Mouse (Mus musculus): ENCODE results near the gene Kcnn4. TPM values are rescaled to one million over a fixed set of nuclear protein-coding genes. Genes with fewer than 3 reads are reported as not detected.
"Not testable (repeated sequence)": the region's sequence is repeated elsewhere in the genome, so short reads cannot be mapped to it uniquely, and the experiment has no call there.

The Kcnn4 gene
- polyA plus RNA-seq, 1 experiment: 82.2 TPM

DNA sequence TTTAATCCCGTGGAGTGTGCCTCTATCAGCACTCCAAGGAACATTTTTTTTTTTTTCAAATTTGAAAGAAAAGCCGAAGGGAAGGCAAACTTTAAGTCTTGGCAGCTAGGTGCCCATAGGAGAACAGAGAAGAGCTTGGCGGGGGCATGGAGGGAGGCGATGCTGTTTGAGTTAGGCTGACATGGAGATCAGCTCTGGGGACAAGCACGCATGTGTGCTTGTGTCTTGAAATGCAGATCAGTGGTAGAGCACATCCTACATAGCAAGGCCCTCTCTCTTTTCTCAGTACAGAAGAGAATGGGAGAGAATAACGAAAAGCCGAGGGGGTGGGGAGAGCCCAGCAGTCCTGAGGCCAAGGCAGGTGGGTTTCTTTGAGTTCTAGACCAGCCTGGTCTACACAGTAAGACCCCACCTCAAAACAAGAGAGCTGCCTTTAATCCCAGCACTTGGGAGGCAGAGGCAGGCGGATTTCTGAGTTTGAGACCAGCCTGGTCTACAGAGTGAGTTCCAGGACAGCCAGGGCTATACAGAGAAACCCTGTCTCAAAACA, 28.4 kb downstream of the Kcnn4 start:
- no peak overlapping the region for H3ac ChIP-seq (ENCODE audit: control insufficient read depth, insufficient read length, low read depth)
- no peaks in the 10 kb centered on the region for H3K27me3 ChIP-seq (ENCODE audit: control insufficient read depth, insufficient read depth, insufficient read length)
- no peak for TF ChIP-seq CEBPB (IDR thresholded peaks at IDR 0.05; ENCODE audit: low read depth)
- no peak for TF ChIP-seq MYOG (IDR thresholded peaks at IDR 0.05; ENCODE audit: control insufficient read depth, extremely low read depth, insufficient read length)
- TF ChIP-seq MAX (IDR thresholded peaks at IDR 0.05): no peak
- TF ChIP-seq USF1 (IDR thresholded peaks at IDR 0.05; ENCODE audit: low read depth): no peak
- TF ChIP-seq FOSL1 (IDR thresholded peaks at IDR 0.05; ENCODE audit: insufficient read depth, low read length, poor library complexity, severe bottlenecking): no peak
- no peak for TF ChIP-seq MYOD1 (IDR thresholded peaks at IDR 0.05; ENCODE audit: control insufficient read depth, insufficient read length, low read depth)
- TF ChIP-seq CTCF (IDR thresholded peaks at IDR 0.05; ENCODE audit: control insufficient read depth, insufficient read depth, insufficient read length): no peak
- H3K36me3 ChIP-seq (ENCODE audit: control insufficient read depth, insufficient read depth): no peaks in the 10 kb centered on the region
- peaks cover 6% of the 10 kb centered on the region for H3K79me3 ChIP-seq (ENCODE audit: low read depth)
- H3K4me3 ChIP-seq (ENCODE audit: insufficient read depth, poor library complexity, severe bottlenecking): no peak overlapping the region
- peaks cover 40% of the 10 kb centered on the region for H3K79me2 ChIP-seq (ENCODE audit: control insufficient read depth, insufficient read depth)

DNA sequence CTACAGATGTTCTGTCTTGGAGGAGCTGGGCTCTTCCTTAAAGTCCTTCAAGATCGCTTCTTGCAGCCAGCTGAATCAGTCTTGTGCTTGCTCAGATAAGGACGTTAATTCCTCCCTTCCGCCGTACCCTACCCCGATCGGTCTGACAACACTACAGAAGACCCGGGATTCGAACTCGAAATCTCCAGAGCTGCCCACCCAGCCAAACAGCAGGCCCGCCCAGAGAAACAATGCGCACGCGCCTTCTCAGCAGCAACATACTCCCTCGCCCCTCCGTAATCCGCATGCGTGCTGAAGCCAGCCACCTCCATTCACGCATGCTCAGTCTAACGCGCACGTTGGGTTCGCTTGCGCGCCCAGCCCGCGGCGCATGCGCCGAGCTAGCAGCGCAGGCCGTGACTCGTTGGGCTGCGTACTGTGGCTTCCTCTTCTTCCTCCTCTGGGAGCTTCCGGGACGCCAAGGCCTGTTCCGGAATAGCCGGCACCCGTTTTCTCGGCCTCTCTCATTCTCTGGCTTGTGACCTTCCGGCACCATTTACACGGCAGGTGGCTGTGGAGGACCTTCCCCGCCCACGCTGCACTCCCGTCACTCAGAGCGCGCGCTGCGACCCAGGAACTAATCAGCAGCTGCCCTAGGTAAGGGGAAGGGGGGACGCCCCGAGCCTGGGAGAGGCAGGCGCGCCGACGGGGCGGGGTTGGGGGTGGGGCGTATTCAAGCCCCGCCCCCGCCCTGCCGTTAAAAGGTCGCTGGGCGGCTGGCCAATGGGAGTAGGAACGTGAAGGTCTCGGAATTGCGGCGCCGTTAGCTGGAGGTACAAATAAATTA, 29.4 kb downstream of the Kcnn4 start, which contains the start of gene Smg9:
TSS of gene Smg9 (plus strand) at position 364 of the 826 bp plus-strand sequence.
- Histone ChIP-seq H3ac (ENCODE audit: control insufficient read depth, insufficient read length, low read depth) (peak within 1 kb of the TSS; percentile 86), H3K79me2 (ENCODE audit: control insufficient read depth, insufficient read depth) (peaks cover 36% of the 10 kb centered on the region), H3K4me3 (ENCODE audit: insufficient read depth, poor library complexity, severe bottlenecking) (peak within 1 kb of the TSS; percentile 44), H3K27me3 (ENCODE audit: control insufficient read depth, insufficient read depth, insufficient read length) (no peaks in the 10 kb centered on the region), H3K79me3 (ENCODE audit: low read depth) (peaks cover 4% of the 10 kb centered on the region), H3K36me3 (ENCODE audit: control insufficient read depth, insufficient read depth) (no peaks in the 10 kb centered on the region)
- TF ChIP-seq MAX (IDR thresholded peaks at IDR 0.05): peak; percentile 40
- no peak for TF ChIP-seq CTCF (IDR thresholded peaks at IDR 0.05; ENCODE audit: control insufficient read depth, insufficient read depth, insufficient read length)
- TF ChIP-seq FOSL1 (IDR thresholded peaks at IDR 0.05; ENCODE audit: insufficient read depth, low read length, poor library complexity, severe bottlenecking): no peak
- no peak for TF ChIP-seq MYOD1 (IDR thresholded peaks at IDR 0.05; ENCODE audit: control insufficient read depth, insufficient read length, low read depth)
- no peak for TF ChIP-seq MYOG (IDR thresholded peaks at IDR 0.05; ENCODE audit: control insufficient read depth, extremely low read depth, insufficient read length)
- TF ChIP-seq CEBPB (IDR thresholded peaks at IDR 0.05; ENCODE audit: low read depth): no peak
- no peak for TF ChIP-seq USF1 (IDR thresholded peaks at IDR 0.05; ENCODE audit: low read depth)

DNA sequence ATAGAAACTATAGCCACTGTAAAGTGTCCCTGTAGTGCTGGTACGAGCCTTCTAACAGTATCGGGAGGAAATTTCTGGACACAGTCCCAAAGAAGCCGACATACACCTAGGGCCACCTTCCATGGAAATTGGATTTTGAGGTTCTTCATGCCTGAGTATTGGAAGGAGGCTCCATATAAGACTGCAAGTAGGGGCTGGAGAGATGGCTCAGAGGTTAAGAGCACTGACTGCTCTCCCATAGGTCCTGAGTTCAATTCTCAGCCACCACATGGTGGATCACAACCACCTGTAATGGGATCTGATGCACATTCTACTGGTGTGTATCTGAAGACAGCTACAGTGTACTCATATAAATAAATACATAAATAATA, 30.0 kb downstream of the Kcnn4 start:
- H3ac ChIP-seq (ENCODE audit: control insufficient read depth, insufficient read length, low read depth): peak overlapping the region; percentile 30
- H3K79me2 ChIP-seq (ENCODE audit: control insufficient read depth, insufficient read depth): peaks cover 36% of the 10 kb centered on the region
- H3K79me3 ChIP-seq (ENCODE audit: low read depth): peaks cover 4% of the 10 kb centered on the region
- no peaks in the 10 kb centered on the region for H3K36me3 ChIP-seq (ENCODE audit: control insufficient read depth, insufficient read depth)
- no peaks in the 10 kb centered on the region for H3K27me3 ChIP-seq (ENCODE audit: control insufficient read depth, insufficient read depth, insufficient read length)
- H3K4me3 ChIP-seq (ENCODE audit: insufficient read depth, poor library complexity, severe bottlenecking): peak overlapping the region; percentile 44
- TF ChIP-seq USF1 (IDR thresholded peaks at IDR 0.05; ENCODE audit: low read depth) (no peak), CEBPB (IDR thresholded peaks at IDR 0.05; ENCODE audit: low read depth) (no peak), FOSL1 (IDR thresholded peaks at IDR 0.05; ENCODE audit: insufficient read depth, low read length, poor library complexity, severe bottlenecking) (no peak), MYOD1 (IDR thresholded peaks at IDR 0.05; ENCODE audit: control insufficient read depth, insufficient read length, low read depth) (no peak), MAX (IDR thresholded peaks at IDR 0.05) (no peak), CTCF (IDR thresholded peaks at IDR 0.05; ENCODE audit: control insufficient read depth, insufficient read depth, insufficient read length) (no peak), MYOG (IDR thresholded peaks at IDR 0.05; ENCODE audit: control insufficient read depth, extremely low read depth, insufficient read length) (no peak)

DNA sequence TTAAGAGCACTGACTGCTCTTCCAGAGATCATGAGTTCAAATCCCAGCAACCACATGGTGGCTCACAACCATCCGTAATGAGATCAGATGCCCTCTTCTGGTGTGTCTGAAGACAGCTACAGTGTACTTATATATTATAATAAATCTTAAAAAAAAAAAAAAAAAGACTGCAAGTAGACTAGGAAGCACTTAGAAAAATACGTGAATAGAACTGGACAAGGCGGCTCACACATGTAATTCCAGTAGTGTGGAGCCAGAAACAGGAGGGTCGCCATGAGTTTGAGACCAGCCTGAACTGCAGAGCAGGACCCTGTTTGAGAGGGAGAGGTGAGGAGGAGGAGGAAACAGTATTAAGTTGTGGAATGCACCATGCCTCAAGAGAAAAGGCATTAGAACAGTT, 30.4 kb downstream of the Kcnn4 start:
- not testable (repeated sequence) for H3K4me3 ChIP-seq (ENCODE audit: insufficient read depth, poor library complexity, severe bottlenecking); H3K79me3 ChIP-seq (ENCODE audit: low read depth); H3ac ChIP-seq (ENCODE audit: control insufficient read depth, insufficient read length, low read depth); H3K27me3 ChIP-seq (ENCODE audit: control insufficient read depth, insufficient read depth, insufficient read length); H3K36me3 ChIP-seq (ENCODE audit: control insufficient read depth, insufficient read depth)
- peaks cover 36% of the 10 kb centered on the region for H3K79me2 ChIP-seq (ENCODE audit: control insufficient read depth, insufficient read depth)

DNA sequence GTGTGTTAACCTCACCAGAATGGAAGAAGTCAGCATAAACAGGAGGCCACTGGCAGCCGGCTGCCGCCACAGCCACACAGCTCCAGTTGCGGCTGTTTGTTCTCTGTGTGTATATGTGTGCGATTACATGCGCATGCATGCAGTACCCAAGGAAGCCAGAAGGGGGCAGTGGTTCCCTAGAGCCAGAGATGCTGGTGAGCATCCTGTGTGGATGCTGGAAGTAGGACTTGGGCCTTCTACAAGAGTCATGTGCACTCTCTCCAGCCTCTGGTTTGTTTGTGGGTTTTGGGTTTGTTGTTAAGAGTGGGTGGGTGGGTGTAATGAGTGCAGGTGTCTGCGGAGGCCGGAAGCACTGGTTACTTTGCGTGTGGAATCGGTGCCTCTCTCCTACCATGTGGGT, 32.8 kb downstream of the Kcnn4 start:
- TF ChIP-seq CEBPB (IDR thresholded peaks at IDR 0.05; ENCODE audit: low read depth) (no peak), MYOD1 (IDR thresholded peaks at IDR 0.05; ENCODE audit: control insufficient read depth, insufficient read length, low read depth) (no peak), CTCF (IDR thresholded peaks at IDR 0.05; ENCODE audit: control insufficient read depth, insufficient read depth, insufficient read length) (no peak), USF1 (IDR thresholded peaks at IDR 0.05; ENCODE audit: low read depth) (no peak), MYOG (IDR thresholded peaks at IDR 0.05; ENCODE audit: control insufficient read depth, extremely low read depth, insufficient read length) (no peak), FOSL1 (IDR thresholded peaks at IDR 0.05; ENCODE audit: insufficient read depth, low read length, poor library complexity, severe bottlenecking) (no peak), MAX (IDR thresholded peaks at IDR 0.05) (no peak)
- Histone ChIP-seq H3K36me3 (ENCODE audit: control insufficient read depth, insufficient read depth) (peaks cover 9% of the 10 kb centered on the region), H3K79me3 (ENCODE audit: low read depth) (peaks cover 4% of the 10 kb centered on the region), H3K79me2 (ENCODE audit: control insufficient read depth, insufficient read depth) (peaks cover 36% of the 10 kb centered on the region), H3ac (ENCODE audit: control insufficient read depth, insufficient read length, low read depth) (no peak overlapping the region), H3K27me3 (ENCODE audit: control insufficient read depth, insufficient read depth, insufficient read length) (no peaks in the 10 kb centered on the region), H3K4me3 (ENCODE audit: insufficient read depth, poor library complexity, severe bottlenecking) (no peak overlapping the region)

Measured in C2C12 (cell line).